Mouse (Mus musculus): ENCODE measurements around the gene Apol6. TPM values are rescaled to one million over a fixed set of nuclear protein-coding genes. Genes with fewer than 3 reads are reported as not detected.

Apol6 gene
- total and polyA plus RNA-seq, 2 experiments from 2014 or later, result 0.19 TPM; not detected in 1

GRCm38 (mm10) chr15:77020136-77020535, 24.4 kb upstream of the Apol6 start:
- Histone ChIP-seq H3K9ac (no peak overlapping the region), H3K9me3 (ENCODE audit: low read length) (no peaks in the 10 kb centered on the region), H3K4me1 (ENCODE audit: insufficient read depth) (no peaks in the 10 kb centered on the region), H3K4me3 (ENCODE audit: low read depth, low read length) (no peak overlapping the region), H3K4me2 (ENCODE audit: low read depth) (no peak overlapping the region), H3K36me3 (ENCODE audit: insufficient read depth) (no peaks in the 10 kb centered on the region), H3K27me3 (ENCODE audit: insufficient read depth, low read length) (no peaks in the 10 kb centered on the region), H3K27ac (ENCODE audit: low read depth, low read length) (no peak overlapping the region)
- no peak for ATAC-seq
- DNase-seq, result no peak
- WGBS, result 84% methylated on average over 4 of the region's 4 CpGs
- TF ChIP-seq CTCF (IDR thresholded peaks at IDR 0.05; ENCODE audit: low read depth), result no peak

- Histone ChIP-seq H3K9ac (no peak overlapping the region), H3K27ac (ENCODE audit: low read depth, low read length) (no peak overlapping the region), H3K27me3 (ENCODE audit: insufficient read depth, low read length) (no peaks in the 10 kb centered on the region), H3K9me3 (ENCODE audit: low read length) (no peaks in the 10 kb centered on the region), H3K4me2 (ENCODE audit: low read depth) (no peak overlapping the region), H3K4me1 (ENCODE audit: insufficient read depth) (no peaks in the 10 kb centered on the region), H3K36me3 (ENCODE audit: insufficient read depth) (no peaks in the 10 kb centered on the region), H3K4me3 (ENCODE audit: low read depth, low read length) (no peak overlapping the region)
- DNase-seq, result no peak
- 95% methylated on average over 3 of the region's 3 CpGs for WGBS
- ATAC-seq, result no peak
- no peak for TF ChIP-seq CTCF (IDR thresholded peaks at IDR 0.05; ENCODE audit: low read depth)
Measured at GRCm38 (mm10) chr15:77021056-77021455, 23.5 kb upstream of the Apol6 start.

GRCm38 (mm10) chr15:77021851-77022250, 22.7 kb upstream of the Apol6 start:
- no peaks in the 10 kb centered on the region for H3K9me3 ChIP-seq (ENCODE audit: low read length)
- DNase-seq (no peak), ATAC-seq (no peak)
- H3K9ac ChIP-seq, result no peak overlapping the region
- H3K4me1 ChIP-seq (ENCODE audit: insufficient read depth), result no peaks in the 10 kb centered on the region
- no peaks in the 10 kb centered on the region for H3K27me3 ChIP-seq (ENCODE audit: insufficient read depth, low read length)
- no peak for TF ChIP-seq CTCF (IDR thresholded peaks at IDR 0.05; ENCODE audit: low read depth)
- H3K4me3 ChIP-seq (ENCODE audit: low read depth, low read length), result no peak overlapping the region
- no peak overlapping the region for H3K27ac ChIP-seq (ENCODE audit: low read depth, low read length)
- WGBS, result 87% methylated on average over 4 of the region's 4 CpGs
- no peak overlapping the region for H3K4me2 ChIP-seq (ENCODE audit: low read depth)
- H3K36me3 ChIP-seq (ENCODE audit: insufficient read depth), result no peaks in the 10 kb centered on the region

GRCm38 (mm10) chr15:77022401-77022957, 22.1 kb upstream of the Apol6 start:
- ATAC-seq, result no peak
- no peak overlapping the region for H3K27ac ChIP-seq (ENCODE audit: low read depth, low read length)
- no peak overlapping the region for H3K4me3 ChIP-seq (ENCODE audit: low read depth, low read length)
- 81% methylated on average over 5 of the region's 5 CpGs for WGBS
- no peaks in the 10 kb centered on the region for H3K27me3 ChIP-seq (ENCODE audit: insufficient read depth, low read length)
- H3K4me2 ChIP-seq (ENCODE audit: low read depth), result no peak overlapping the region
- H3K9me3 ChIP-seq (ENCODE audit: low read length), result no peaks in the 10 kb centered on the region
- no peak for TF ChIP-seq CTCF (IDR thresholded peaks at IDR 0.05; ENCODE audit: low read depth)
- H3K36me3 ChIP-seq (ENCODE audit: insufficient read depth), result no peaks in the 10 kb centered on the region
- no peaks in the 10 kb centered on the region for H3K4me1 ChIP-seq (ENCODE audit: insufficient read depth)
- DNase-seq, result no peak
- H3K9ac ChIP-seq, result no peak overlapping the region

- Histone ChIP-seq H3K27ac (ENCODE audit: low read depth, low read length) (no peak overlapping the region), H3K9ac (no peak overlapping the region), H3K27me3 (ENCODE audit: insufficient read depth, low read length) (no peaks in the 10 kb centered on the region), H3K4me2 (ENCODE audit: low read depth) (no peak overlapping the region), H3K9me3 (ENCODE audit: low read length) (no peaks in the 10 kb centered on the region), H3K4me1 (ENCODE audit: insufficient read depth) (no peaks in the 10 kb centered on the region), H3K4me3 (ENCODE audit: low read depth, low read length) (no peak overlapping the region), H3K36me3 (ENCODE audit: insufficient read depth) (no peaks in the 10 kb centered on the region)
- 44% methylated on average over 5 of the region's 5 CpGs for WGBS
- DNase-seq, result peak; percentile 10
- no peak for TF ChIP-seq CTCF (IDR thresholded peaks at IDR 0.05; ENCODE audit: low read depth)
- peak; percentile 51; the same call in 1 of the 2 replicates for ATAC-seq
Measured at GRCm38 (mm10) chr15:77025884-77026583, 18.5 kb upstream of the Apol6 start.

- TF ChIP-seq CTCF (IDR thresholded peaks at IDR 0.05; ENCODE audit: low read depth), result no peak
- Histone ChIP-seq H3K4me2 (ENCODE audit: low read depth) (no peak overlapping the region), H3K27ac (ENCODE audit: low read depth, low read length) (no peak overlapping the region), H3K4me1 (ENCODE audit: insufficient read depth) (no peaks in the 10 kb centered on the region), H3K27me3 (ENCODE audit: insufficient read depth, low read length) (no peaks in the 10 kb centered on the region), H3K4me3 (ENCODE audit: low read depth, low read length) (no peak overlapping the region), H3K36me3 (ENCODE audit: insufficient read depth) (no peaks in the 10 kb centered on the region), H3K9ac (no peak overlapping the region), H3K9me3 (ENCODE audit: low read length) (no peaks in the 10 kb centered on the region)
- no peak for DNase-seq
- ATAC-seq, result no peak
- 92% methylated on average over 3 of the region's 3 CpGs for WGBS
Measured at GRCm38 (mm10) chr15:77027117-77027516, 17.4 kb upstream of the Apol6 start.

GRCm38 (mm10) chr15:77027675-77028074, 16.9 kb upstream of the Apol6 start:
- no peaks in the 10 kb centered on the region for H3K4me1 ChIP-seq (ENCODE audit: insufficient read depth)
- H3K9me3 ChIP-seq (ENCODE audit: low read length), result no peaks in the 10 kb centered on the region
- 76% methylated on average over 6 of the region's 6 CpGs for WGBS
- TF ChIP-seq CTCF (IDR thresholded peaks at IDR 0.05; ENCODE audit: low read depth), result no peak
- H3K36me3 ChIP-seq (ENCODE audit: insufficient read depth), result no peaks in the 10 kb centered on the region
- H3K9ac ChIP-seq, result no peak overlapping the region
- DNase-seq (no peak), ATAC-seq (no peak)
- H3K4me3 ChIP-seq (ENCODE audit: low read depth, low read length), result no peak overlapping the region
- H3K27me3 ChIP-seq (ENCODE audit: insufficient read depth, low read length), result no peaks in the 10 kb centered on the region
- H3K4me2 ChIP-seq (ENCODE audit: low read depth), result no peak overlapping the region
- H3K27ac ChIP-seq (ENCODE audit: low read depth, low read length), result no peak overlapping the region

Measured in forebrain, postnatal 0 days (tissue).